Mouse (Mus musculus): ENCODE measurements at regions not wholly inside any gene's neighbourhood (a gene's known extent, or its start where the extent isn't known, plus 50 kb on each side); places are given as distances from the start of the nearest gene placed in this dataset.

GRCm38 (mm10) chr4:62777436-62777835 lies 187.9 kb upstream of the Zfp618 start:
- Histone ChIP-seq H3K4me2 (ENCODE audit: low read length) (no peak overlapping the region), H3K4me3 (replicated peaks; ENCODE audit: low read length) (no peak overlapping the region), H3K9ac (replicated peaks; ENCODE audit: low read depth, low read length) (no peak overlapping the region), H3K36me3 (ENCODE audit: control insufficient read depth, insufficient read depth) (no peaks in the 10 kb centered on the region), H3K27ac (ENCODE audit: low read length) (no peak overlapping the region), H3K9me3 (ENCODE audit: control insufficient read depth, low read length) (no peaks in the 10 kb centered on the region), H3K4me1 (replicated peaks; ENCODE audit: control insufficient read depth, insufficient read depth, low read length) (peaks cover 7% of the 10 kb centered on the region; the same call in 1 of the 2 replicates), H3K27me3 (replicated peaks; ENCODE audit: control insufficient read depth, insufficient read depth, low read length) (peaks cover 2% of the 10 kb centered on the region; the same call in 1 of the 2 replicates)
- WGBS, result 87% methylated on average over 6 of the region's 7 CpGs
- no peak for ATAC-seq

DNA sequence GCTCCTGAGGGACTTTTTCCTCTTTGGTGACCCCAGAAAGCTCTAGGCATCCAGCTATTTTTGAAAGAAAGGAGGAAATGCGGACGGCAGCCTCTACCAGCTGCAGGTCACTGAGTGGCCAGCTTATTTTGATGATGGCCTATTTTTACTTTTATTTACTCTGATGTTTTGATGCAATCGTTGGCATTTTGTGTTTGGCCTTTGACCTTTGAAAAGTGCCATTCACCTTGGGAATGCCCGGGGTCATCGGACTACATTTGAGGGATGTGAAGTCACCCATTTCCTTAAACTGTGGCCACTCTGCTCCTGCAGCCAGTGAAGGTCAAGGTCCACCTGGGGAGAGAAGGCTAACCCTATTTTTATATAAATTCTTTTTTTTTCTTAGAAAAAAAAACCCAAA lies 186.8 kb upstream of the Zfp618 start:
- H3K27ac ChIP-seq (ENCODE audit: low read length), result no peak overlapping the region
- WGBS, result 90% methylated on average over 5 of the region's 5 CpGs
- no peaks in the 10 kb centered on the region for H3K9me3 ChIP-seq (ENCODE audit: control insufficient read depth, low read length)
- peaks cover 7% of the 10 kb centered on the region; the same call in 1 of the 2 replicates for H3K4me1 ChIP-seq (replicated peaks; ENCODE audit: control insufficient read depth, insufficient read depth, low read length)
- no peak for ATAC-seq
- H3K27me3 ChIP-seq (replicated peaks; ENCODE audit: control insufficient read depth, insufficient read depth, low read length), result peaks cover 2% of the 10 kb centered on the region; the same call in 1 of the 2 replicates
- no peak overlapping the region for H3K4me3 ChIP-seq (replicated peaks; ENCODE audit: low read length)
- no peaks in the 10 kb centered on the region for H3K36me3 ChIP-seq (ENCODE audit: control insufficient read depth, insufficient read depth)
- H3K4me2 ChIP-seq (ENCODE audit: low read length), result no peak overlapping the region
- H3K9ac ChIP-seq (replicated peaks; ENCODE audit: low read depth, low read length), result no peak overlapping the region

DNA sequence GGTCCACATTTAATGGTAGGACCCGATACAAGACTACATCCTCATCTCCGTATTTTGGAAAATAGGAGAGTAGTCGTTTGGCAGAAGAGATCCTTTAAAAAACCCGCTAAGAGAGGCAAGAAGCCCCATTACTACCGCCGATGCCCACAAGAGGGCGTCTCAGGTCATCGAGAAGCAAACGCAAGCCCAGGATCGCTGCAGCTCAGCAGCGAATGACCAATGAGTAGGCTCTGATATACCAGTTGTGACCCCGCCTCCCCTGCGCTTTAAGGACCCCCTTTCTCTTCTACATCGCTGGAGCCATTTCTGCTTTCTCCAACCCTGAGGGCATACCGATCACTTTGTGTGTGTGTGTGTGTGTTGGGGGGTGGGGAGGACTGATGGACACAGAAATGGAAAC lies 185.0 kb upstream of the Zfp618 start:
- Histone ChIP-seq H3K36me3 (ENCODE audit: control insufficient read depth, insufficient read depth) (no peaks in the 10 kb centered on the region), H3K9me3 (ENCODE audit: control insufficient read depth, low read length) (no peaks in the 10 kb centered on the region), H3K4me3 (replicated peaks; ENCODE audit: low read length) (peak overlapping the region; percentile 48), H3K27me3 (replicated peaks; ENCODE audit: control insufficient read depth, insufficient read depth, low read length) (peaks cover 2% of the 10 kb centered on the region; the same call in 1 of the 2 replicates), H3K27ac (ENCODE audit: low read length) (no peak overlapping the region), H3K4me2 (ENCODE audit: low read length) (peak overlapping the region; percentile 69), H3K4me1 (replicated peaks; ENCODE audit: control insufficient read depth, insufficient read depth, low read length) (peaks cover 7% of the 10 kb centered on the region; the same call in 1 of the 2 replicates), H3K9ac (replicated peaks; ENCODE audit: low read depth, low read length) (peak overlapping the region; percentile 51)
- ATAC-seq, result peak; percentile 90
- 2% methylated on average over 14 of the region's 15 CpGs for WGBS

DNA sequence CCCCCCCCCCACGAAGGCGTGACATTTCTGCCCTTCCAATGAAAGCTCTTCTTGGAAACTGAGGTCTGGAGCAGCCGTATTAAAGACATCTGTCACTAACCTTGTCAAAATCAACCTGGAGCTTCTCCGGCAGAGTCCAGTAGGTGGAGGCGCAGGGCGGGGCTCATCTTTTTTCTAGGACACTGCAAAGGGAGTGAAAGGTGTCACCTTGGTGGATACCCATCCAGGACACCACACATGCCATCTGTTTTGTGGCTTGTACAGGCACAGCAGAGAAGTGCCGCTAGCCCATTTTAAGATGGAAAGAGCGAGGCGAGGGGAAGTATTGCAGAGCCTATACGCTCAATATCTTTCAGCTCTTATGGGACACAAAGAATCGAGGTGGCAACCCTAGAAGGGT lies 184.5 kb upstream of the Zfp618 start:
- peak overlapping the region; percentile 48 for H3K4me3 ChIP-seq (replicated peaks; ENCODE audit: low read length)
- no peak overlapping the region for H3K27ac ChIP-seq (ENCODE audit: low read length)
- H3K9me3 ChIP-seq (ENCODE audit: control insufficient read depth, low read length), result no peaks in the 10 kb centered on the region
- H3K9ac ChIP-seq (replicated peaks; ENCODE audit: low read depth, low read length), result peak overlapping the region; percentile 51
- H3K36me3 ChIP-seq (ENCODE audit: control insufficient read depth, insufficient read depth), result no peaks in the 10 kb centered on the region
- H3K4me2 ChIP-seq (ENCODE audit: low read length), result peak overlapping the region; percentile 69
- H3K27me3 ChIP-seq (replicated peaks; ENCODE audit: control insufficient read depth, insufficient read depth, low read length), result peaks cover 2% of the 10 kb centered on the region; the same call in 1 of the 2 replicates
- peaks cover 7% of the 10 kb centered on the region; the same call in 1 of the 2 replicates for H3K4me1 ChIP-seq (replicated peaks; ENCODE audit: control insufficient read depth, insufficient read depth, low read length)
- 56% methylated on average over 10 of the region's 11 CpGs for WGBS
- ATAC-seq, result peak; percentile 47

DNA sequence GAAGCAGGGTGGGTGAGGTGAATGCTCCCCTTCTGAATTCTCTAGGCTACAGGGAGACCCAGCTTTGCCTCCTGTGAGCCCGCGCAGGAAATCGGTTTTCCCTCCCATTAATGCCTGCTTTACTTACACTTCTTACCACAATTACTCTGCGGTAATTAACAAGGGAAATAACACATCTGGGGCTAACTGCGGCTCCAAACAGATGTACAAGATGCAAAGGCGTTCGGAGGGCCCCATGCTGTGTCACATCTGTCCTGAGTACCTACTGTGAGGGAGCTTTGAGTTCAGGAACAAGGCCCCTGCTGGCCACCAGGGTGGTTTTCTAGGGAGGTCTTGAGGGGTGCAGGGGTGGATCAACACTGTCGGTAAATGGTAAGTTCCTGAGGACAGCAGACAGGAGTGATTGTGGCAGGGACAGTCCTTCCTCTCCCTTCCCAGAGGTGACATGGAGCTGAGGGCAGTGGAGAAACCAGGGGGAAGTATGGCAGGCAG lies 184.0 kb upstream of the Zfp618 start:
- WGBS, result 31% methylated on average over 8 of the region's 8 CpGs
- Histone ChIP-seq H3K4me3 (replicated peaks; ENCODE audit: low read length) (no peak overlapping the region), H3K27ac (ENCODE audit: low read length) (no peak overlapping the region), H3K9me3 (ENCODE audit: control insufficient read depth, low read length) (no peaks in the 10 kb centered on the region), H3K27me3 (replicated peaks; ENCODE audit: control insufficient read depth, insufficient read depth, low read length) (peaks cover 2% of the 10 kb centered on the region; the same call in 1 of the 2 replicates), H3K9ac (replicated peaks; ENCODE audit: low read depth, low read length) (no peak overlapping the region), H3K4me1 (replicated peaks; ENCODE audit: control insufficient read depth, insufficient read depth, low read length) (peaks cover 7% of the 10 kb centered on the region; the same call in 1 of the 2 replicates), H3K36me3 (ENCODE audit: control insufficient read depth, insufficient read depth) (no peaks in the 10 kb centered on the region), H3K4me2 (ENCODE audit: low read length) (no peak overlapping the region)
- ATAC-seq, result 0 out of 2 replicates have a peak, but pooled peaks have one; percentile 2

DNA sequence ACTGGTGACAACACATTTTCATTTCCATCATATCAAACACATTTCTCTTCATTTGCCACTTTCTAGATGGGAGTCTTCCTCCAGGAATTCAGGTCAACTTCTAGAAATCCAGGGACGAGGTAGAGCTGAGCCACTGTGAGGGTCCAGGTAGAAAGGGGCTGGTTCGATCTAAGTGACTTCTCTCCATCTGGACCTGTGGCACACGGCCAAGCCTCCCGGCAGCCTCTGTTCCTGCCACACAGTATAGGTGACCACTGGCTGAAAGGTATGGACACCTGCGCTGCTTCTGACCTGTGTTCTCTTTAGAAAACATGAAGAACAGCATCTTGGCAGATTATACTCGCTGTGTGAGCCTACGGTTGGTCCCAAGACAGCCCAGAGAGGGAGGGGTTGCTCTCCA lies 179.7 kb upstream of the Zfp618 start:
- 87% methylated on average over 7 of the region's 7 CpGs for WGBS
- H3K4me2 ChIP-seq (ENCODE audit: low read length), result no peak overlapping the region
- no peaks in the 10 kb centered on the region for H3K9me3 ChIP-seq (ENCODE audit: control insufficient read depth, low read length)
- H3K4me3 ChIP-seq (replicated peaks; ENCODE audit: low read length), result no peak overlapping the region
- no peak overlapping the region for H3K27ac ChIP-seq (ENCODE audit: low read length)
- no peak for ATAC-seq
- no peaks in the 10 kb centered on the region; the same call in 1 of the 2 replicates for H3K27me3 ChIP-seq (replicated peaks; ENCODE audit: control insufficient read depth, insufficient read depth, low read length)
- no peaks in the 10 kb centered on the region for H3K36me3 ChIP-seq (ENCODE audit: control insufficient read depth, insufficient read depth)
- H3K4me1 ChIP-seq (replicated peaks; ENCODE audit: control insufficient read depth, insufficient read depth, low read length), result peaks cover 3% of the 10 kb centered on the region; the same call in 1 of the 2 replicates
- no peak overlapping the region for H3K9ac ChIP-seq (replicated peaks; ENCODE audit: low read depth, low read length)

GRCm38 (mm10) chr4:62789696-62790095 lies 175.7 kb upstream of the Zfp618 start:
- H3K4me3 ChIP-seq (replicated peaks; ENCODE audit: low read length), result no peak overlapping the region
- WGBS, result 71% methylated on average over 4 of the region's 4 CpGs
- no peak for ATAC-seq

DNA sequence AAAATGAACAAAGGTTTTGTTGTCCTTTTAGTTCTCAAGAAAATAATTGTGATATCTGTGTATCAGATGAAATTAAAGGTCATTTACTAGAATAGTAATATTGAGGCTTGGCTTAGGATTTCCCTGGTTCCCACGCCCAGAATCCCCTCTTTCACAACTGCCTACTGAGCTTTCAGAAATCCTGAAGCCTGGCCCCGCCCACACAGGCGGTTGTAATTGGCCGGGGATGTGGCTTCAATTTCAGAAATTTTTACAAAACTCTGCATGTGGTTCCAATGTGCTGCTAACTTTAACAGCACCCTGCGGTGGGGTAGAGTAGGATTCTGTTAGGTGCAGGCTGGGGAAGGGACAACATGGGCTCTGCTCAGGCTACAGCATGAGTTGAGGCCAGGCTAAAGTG lies 171.8 kb upstream of the Zfp618 start:
- no peak overlapping the region for H3K4me2 ChIP-seq (ENCODE audit: low read length)
- H3K36me3 ChIP-seq (ENCODE audit: control insufficient read depth, insufficient read depth), result no peaks in the 10 kb centered on the region
- no peaks in the 10 kb centered on the region for H3K9me3 ChIP-seq (ENCODE audit: control insufficient read depth, low read length)
- no peak overlapping the region for H3K4me3 ChIP-seq (replicated peaks; ENCODE audit: low read length)
- H3K27me3 ChIP-seq (replicated peaks; ENCODE audit: control insufficient read depth, insufficient read depth, low read length), result no peaks in the 10 kb centered on the region
- H3K27ac ChIP-seq (ENCODE audit: low read length), result no peak overlapping the region
- no peak overlapping the region for H3K9ac ChIP-seq (replicated peaks; ENCODE audit: low read depth, low read length)
- 60% methylated on average over 5 of the region's 5 CpGs for WGBS
- no peak for ATAC-seq
- no peaks in the 10 kb centered on the region for H3K4me1 ChIP-seq (replicated peaks; ENCODE audit: control insufficient read depth, insufficient read depth, low read length)

More at GRCm38 (mm10) chr4:62789696-62790095, 175.7 kb upstream of the Zfp618 start:
- H3K36me3 ChIP-seq (ENCODE audit: control insufficient read depth, insufficient read depth), result no peaks in the 10 kb centered on the region
- H3K4me2 ChIP-seq (ENCODE audit: low read length), result no peak overlapping the region
- H3K27me3 ChIP-seq (replicated peaks; ENCODE audit: control insufficient read depth, insufficient read depth, low read length), result no peaks in the 10 kb centered on the region
- no peak overlapping the region for H3K9ac ChIP-seq (replicated peaks; ENCODE audit: low read depth, low read length)
- no peak overlapping the region for H3K27ac ChIP-seq (ENCODE audit: low read length)
- no peaks in the 10 kb centered on the region for H3K9me3 ChIP-seq (ENCODE audit: control insufficient read depth, low read length)
- no peaks in the 10 kb centered on the region for H3K4me1 ChIP-seq (replicated peaks; ENCODE audit: control insufficient read depth, insufficient read depth, low read length)

GRCm38 (mm10) chr4:62795538-62795937 lies 169.8 kb upstream of the Zfp618 start:
- ATAC-seq, result no peak
- H3K9ac ChIP-seq (replicated peaks; ENCODE audit: low read depth, low read length), result no peak overlapping the region
- 55% methylated on average over 10 of the region's 10 CpGs for WGBS

GRCm38 (mm10) chr4:62799923-62800322 lies 165.4 kb upstream of the Zfp618 start:
- no peaks in the 10 kb centered on the region for H3K9me3 ChIP-seq (ENCODE audit: control insufficient read depth, low read length)
- no peak overlapping the region for H3K4me2 ChIP-seq (ENCODE audit: low read length)
- no peak overlapping the region for H3K9ac ChIP-seq (replicated peaks; ENCODE audit: low read depth, low read length)
- H3K36me3 ChIP-seq (ENCODE audit: control insufficient read depth, insufficient read depth), result no peaks in the 10 kb centered on the region
- 75% methylated on average over 4 of the region's 4 CpGs for WGBS
- no peak overlapping the region for H3K4me3 ChIP-seq (replicated peaks; ENCODE audit: low read length)
- no peaks in the 10 kb centered on the region for H3K27me3 ChIP-seq (replicated peaks; ENCODE audit: control insufficient read depth, insufficient read depth, low read length)
- H3K27ac ChIP-seq (ENCODE audit: low read length), result no peak overlapping the region
- H3K4me1 ChIP-seq (replicated peaks; ENCODE audit: control insufficient read depth, insufficient read depth, low read length), result no peaks in the 10 kb centered on the region
- no peak for ATAC-seq

More at GRCm38 (mm10) chr4:62795538-62795937, 169.8 kb upstream of the Zfp618 start:
- no peak overlapping the region for H3K27ac ChIP-seq (ENCODE audit: low read length)
- H3K36me3 ChIP-seq (ENCODE audit: control insufficient read depth, insufficient read depth), result no peaks in the 10 kb centered on the region
- H3K4me3 ChIP-seq (replicated peaks; ENCODE audit: low read length), result no peak overlapping the region
- no peaks in the 10 kb centered on the region for H3K4me1 ChIP-seq (replicated peaks; ENCODE audit: control insufficient read depth, insufficient read depth, low read length)
- H3K9me3 ChIP-seq (ENCODE audit: control insufficient read depth, low read length), result no peaks in the 10 kb centered on the region
- H3K4me2 ChIP-seq (ENCODE audit: low read length), result no peak overlapping the region
- H3K27me3 ChIP-seq (replicated peaks; ENCODE audit: control insufficient read depth, insufficient read depth, low read length), result no peaks in the 10 kb centered on the region
